Mouse (Mus musculus) ES-CJ7 (cell line): Measurements from ENCODE around the gene Col4a1.

Experiments used
- DNase-seq: peaks from one replicate; pipeline ENCODE4 v3.0.0; 2011; ENCODE audit warnings: low read depth, low spot score

Col4a1 gene

DNA sequence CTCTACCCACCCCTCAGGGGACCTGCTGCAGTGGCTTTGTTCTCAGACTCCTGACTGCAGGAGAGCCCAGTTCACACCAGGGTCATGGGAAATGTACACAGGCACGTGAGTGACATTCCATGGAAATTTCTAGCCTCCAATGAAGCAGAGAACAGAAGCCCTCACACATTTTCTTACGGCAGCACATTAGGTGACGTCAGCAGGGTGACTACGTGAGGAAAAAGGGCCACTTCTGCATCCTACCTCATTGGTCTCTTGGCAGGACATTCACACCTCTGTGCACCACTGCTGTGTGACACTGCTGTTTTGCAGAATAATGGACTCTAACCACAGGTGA, 130.5 kb downstream of the Col4a1 start:
- DNase-seq = no peak

DNA sequence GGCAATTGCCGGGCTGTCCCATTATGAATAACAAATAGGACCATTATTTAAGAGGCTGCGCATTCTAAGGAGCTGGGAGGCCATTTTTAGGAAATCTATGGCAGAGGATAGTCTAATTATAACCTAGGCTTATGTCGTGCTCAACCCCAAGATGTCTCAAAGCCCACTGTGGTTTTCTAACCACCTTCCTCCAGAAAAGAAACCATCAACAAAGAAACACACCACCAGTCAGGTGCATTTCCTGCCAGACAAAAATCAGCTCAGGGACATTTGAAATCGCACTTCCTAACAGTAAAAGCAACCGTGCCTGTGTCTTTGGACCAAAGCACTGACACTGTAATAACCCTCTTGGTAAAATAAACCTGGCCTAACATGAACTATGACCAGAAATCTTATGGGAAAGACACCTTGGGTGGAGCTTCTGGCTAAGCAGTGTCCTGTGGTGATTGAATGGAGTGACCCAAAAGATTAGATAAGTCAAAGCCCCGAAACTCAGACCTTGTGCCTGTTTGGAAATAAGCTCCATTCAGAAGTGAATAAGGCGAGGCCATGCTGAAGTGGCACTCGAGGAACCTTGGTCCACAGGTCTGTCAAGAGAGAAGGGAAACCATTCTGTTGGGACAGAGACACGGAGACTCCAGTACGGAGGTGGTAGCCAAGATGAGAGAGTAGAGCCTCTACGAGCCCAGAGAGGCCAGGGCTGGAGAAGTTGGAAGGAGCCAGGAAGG, 131.0 kb downstream of the Col4a1 start:
- no peak for DNase-seq

DNA sequence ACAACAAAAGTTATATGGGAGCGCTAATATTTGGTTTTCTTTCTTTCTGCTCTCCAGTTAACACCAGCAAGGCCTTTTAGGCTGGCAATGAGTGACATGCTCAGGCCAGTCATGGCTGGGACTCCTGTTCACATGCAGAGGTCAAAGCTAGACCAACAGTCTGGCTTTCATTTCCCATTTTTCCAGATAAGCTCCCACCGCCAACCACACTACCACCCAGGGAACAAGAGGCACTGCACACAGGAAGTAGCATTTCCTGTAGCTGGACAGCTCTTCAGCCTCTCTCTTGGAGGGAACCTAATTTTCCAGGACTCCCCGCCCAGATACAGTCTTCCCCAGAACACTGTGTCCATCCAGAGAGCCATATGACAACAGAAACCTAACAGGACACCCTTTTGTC, 132.8 kb downstream of the Col4a1 start:
- DNase-seq = no peak

DNA sequence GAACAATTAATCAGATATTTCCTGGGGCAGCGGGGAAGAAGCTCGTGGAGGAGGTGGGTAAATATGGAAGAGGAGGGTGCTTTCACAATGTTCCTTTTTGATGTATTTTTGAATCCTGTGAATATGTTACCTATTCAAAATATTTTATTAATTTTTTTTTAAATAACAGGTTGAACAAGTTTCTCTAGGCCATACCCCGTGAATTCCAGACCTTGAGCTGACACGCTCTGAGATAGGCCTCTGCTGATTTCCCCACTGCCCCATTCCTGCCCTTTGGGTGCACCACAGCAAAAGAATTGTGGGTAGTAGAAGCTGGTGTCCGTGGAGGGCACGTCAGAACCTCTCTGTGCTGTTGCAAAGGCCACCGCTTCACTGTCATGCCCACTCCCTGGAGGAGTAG, 136.2 kb downstream of the Col4a1 start:
- no peak for DNase-seq

DNA sequence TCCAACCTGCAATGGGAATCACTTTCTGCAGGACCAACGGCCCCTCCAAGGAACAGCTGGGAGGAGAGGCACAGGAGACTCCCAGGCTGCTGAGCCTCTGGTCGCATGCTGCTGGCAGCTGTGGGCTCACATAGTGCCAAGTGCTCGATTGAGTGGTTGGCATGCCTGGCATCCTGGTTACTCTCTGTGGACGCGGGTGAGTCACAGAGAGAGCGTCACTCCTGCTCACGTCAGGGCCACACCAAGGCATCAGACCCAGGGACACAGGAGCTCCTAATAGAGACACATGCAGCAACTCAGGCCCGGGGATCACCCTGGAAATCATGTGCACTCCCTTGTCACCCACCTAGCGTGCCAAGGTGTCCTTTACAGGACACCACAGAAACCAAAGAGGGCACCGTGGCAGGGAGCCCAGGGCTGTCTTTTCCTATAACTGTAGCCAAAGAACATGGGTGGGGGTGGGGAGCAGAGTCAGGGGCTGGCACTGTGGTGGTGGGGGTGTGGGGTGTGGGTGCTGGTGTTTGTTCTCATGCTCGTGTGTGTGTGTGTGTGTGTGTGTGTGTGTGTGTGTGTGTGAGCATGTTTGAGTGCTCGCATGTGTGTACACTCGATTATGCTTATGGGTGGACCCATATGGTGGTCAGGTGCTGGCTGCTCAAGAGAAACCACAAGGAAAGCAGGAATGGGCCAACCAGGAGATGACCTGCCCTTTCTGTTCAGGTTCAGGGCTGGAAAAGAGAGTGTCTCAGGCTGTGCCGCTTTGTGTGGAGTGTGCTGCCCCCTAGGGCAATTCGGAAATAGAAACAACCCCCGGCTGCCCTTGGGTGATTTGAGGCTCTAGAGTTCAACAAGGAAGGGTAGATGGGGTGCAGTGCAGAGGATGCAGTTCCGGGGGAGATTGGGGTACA, 139.1 kb downstream of the Col4a1 start:
- DNase-seq = no peak

DNA sequence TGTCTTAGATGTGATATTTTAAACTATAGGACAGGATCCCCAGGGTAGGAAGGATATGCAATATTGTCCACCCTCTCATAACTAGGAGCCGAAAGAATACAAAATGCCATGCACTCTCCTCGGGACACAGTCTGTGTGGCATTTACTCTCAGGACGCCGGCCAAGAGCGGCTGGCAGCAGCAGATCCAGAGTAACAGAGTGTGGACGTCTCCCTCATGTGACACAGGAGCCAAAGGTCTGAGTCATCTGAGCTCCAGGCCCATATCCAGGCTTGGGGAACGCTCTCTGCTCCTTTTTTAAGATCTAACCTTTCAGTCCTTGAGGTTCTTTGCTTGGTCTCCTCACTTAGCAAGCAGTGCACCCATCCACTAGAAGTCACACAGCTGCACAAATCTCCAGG, 141.1 kb downstream of the Col4a1 start:
- DNase-seq = no peak

DNA sequence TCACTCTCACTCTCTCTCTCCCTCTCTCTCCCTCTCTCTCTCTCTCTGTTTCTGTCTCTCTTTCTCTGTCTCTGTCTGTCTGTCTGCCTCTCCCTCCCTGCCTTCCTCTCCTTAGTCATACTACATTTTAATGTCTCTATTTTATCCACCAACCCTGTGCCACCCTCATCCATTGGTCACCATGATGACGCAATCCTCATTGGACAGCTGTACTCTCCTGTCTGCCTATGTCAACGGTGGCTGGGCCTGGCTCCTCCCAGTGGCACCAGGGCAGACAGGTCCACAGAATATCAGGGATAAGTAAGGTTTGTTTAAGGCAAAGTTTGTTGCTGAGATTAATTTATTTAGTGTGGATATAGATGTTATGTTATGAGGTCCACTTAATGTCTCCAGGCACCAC, 143.2 kb downstream of the Col4a1 start:
- DNase-seq = no peak

DNA sequence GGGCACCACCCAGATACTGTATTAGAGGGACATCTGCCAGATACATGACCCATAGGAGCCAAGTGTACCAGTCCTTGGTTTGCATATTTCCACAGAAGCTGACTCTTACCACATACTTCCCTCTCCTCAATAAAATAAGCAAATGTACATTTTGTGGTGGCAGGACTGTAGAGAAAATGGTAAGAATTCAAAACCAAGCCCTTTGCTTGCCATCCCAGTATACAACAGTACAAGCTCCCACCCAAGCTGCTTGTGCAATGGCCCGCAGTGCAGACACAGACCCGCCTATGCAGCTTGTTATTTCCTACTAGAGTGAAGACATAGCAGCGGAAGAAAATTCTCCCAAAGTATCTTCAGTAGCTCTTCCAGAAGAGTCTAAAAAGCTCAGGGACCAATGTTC, 143.8 kb downstream of the Col4a1 start:
- no peak for DNase-seq

DNA sequence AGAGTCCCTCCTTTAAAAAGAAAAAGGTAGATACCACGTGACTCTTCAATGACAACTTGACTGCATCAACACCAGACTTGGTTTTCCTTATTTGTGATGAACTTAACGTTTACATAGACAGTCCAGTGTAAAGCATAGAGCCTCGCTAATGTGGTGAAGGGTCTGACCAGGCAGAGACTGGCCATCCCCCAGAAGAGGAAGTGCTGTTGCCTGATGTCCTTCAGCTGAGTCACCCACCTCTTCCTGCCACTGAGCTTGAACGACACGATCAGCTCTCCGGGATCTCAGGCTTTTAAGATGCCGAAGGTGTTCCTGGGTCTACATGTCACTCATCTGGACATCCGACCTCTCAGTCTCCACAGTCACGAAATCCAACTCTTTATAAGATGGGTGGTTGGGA, 144.7 kb downstream of the Col4a1 start:
- DNase-seq = no peak

DNA sequence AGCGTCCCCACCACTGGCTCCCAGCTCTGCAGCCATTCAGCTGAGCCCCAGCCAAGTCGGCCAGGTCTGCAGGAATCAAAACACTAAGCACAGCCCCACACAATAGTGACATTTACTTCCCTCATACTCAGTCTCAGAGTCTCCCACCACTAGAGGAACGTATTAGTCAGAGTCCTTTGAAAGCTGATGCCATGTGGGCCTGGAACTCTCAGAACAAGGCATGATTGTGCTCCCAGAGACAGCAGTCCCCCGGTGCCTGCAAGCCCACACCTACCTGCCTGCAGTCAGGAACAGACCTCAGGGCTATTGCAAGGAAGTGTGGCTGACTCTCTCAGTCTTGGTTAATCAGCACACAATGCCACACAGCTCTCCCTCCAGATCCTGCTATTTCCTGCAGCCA, 147.0 kb downstream of the Col4a1 start:
- DNase-seq = no peak

DNA sequence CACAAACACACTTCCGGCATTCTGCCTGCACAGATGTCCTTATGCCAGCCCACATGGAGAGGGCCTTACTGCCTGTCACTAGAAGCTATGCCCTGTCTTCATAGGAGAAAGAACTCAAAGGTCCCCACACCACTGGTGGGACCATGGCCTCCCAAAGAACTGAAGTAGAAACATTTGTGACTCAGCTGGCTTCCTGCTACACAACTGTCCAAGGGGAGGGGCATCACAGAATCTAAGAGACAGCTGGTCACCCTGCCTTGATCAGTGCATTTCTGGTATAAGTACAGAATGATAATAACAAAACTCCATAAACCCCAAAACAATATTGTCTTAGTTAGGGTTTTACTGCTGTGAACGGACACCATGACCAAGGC, 156.3 kb downstream of the Col4a1 start:
- DNase-seq = no peak

DNA sequence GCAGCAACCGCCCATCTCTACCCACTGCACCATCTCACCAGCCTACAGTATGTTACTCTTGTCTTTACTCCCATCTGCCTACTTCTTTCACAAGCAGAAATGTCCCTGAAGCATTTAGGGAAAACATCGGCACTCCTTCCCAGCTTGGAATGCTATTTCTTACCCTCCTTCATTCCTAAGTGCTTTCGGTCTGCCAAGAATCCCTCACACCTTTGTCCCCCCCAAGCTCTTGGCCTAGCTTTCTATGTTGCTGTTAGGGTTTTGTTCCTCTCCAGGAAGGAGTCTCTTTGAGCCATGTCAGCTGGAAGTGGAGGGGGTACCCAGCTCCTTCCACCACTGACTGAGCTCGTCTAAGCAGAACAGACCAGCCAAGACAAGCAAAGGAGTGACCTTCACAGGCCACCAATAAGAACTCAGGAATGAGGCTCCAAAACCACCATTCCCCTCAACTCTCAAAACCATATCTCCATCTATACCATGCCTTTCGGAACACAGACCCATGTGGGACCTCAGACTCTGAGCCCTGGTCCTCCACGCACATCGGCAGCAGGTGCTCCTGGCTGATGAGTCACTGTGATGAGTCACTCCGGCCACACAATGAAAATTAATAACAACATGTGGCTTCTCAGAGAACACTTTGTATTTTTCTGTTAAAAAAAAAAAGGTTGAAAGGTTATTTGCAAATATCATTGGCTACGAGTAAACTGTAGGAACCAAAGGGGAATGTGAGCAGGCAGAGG, 156.9 kb downstream of the Col4a1 start:
- DNase-seq = no peak

DNA sequence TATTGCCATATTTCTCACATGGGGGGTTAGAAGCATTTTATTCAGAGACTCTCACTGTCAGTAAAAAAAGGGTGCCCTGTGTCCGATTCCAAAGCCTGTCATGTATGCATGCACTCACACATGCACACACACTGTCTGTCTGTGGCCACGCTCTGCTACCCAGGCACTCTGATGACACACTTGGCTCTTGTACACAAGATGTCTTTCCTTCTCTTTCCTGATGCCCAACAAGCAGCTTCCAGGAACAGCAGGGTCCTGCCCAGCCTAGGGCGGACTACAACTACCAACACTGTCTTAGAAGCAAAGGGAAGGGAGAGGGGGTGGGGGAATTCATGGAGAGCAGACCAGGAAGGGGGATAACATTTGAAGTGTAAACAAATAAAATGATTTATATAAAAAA, 162.4 kb downstream of the Col4a1 start:
- DNase-seq = no peak

DNA sequence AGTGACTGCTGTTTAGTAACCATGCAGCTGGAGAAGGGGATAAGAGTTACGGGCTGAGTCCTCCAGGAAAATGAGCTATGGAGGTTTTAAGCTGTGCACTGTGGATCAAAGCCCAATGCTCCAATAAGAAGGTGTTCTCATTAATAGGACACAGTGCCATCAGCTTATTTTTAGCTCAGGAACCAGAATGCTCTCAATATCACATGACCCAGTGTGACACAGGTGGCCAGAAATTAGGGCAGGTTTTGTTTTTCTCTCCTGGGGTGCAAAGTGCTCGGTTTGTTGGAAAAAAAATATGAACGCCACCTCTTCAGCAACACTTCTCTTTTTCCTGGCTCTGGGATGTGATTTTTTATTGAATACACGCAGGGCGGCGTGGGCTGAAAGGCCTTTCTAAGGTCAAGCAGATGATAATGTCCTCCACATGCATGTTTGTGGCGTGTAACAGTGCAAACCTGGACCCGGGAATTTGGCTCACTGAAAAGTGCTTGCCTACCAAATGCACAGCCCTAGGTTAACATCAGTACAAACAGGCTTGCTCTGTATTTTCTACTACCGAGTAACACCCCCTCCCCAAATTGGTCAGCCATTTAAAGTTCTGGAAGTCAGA, 163.3 kb downstream of the Col4a1 start:
- DNase-seq = no peak

DNA sequence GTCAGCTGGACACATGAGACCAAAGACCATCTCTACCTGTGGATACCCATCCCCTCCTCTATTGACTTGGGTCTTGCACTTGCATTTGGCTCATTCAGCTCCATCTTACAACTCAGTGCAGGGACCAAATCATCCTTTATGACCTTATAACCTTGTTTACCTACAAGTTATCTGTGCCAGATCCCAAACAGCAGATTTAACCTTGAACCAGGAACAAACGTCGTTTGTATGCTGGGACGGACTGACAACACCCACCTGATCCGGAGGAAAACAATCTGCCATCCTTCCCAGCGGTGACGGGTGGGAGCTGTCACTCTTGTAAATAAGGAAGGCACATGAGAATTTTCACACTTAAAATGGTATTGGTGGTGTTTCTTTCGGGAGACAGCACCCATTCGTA, 163.8 kb downstream of the Col4a1 start:
- DNase-seq = no peak
